Mouse (Mus musculus): ENCODE results near the gene Gga2. TPM values are rescaled to one million over a fixed set of nuclear protein-coding genes. Genes with fewer than 3 reads are reported as not detected.

Gene Gga2
- polyA plus RNA-seq (2014; fragmentation: Nextera tagmentation; extraction: Ambion mirVana): 73.2 and 76.8 TPM in 2 replicates

DNA sequence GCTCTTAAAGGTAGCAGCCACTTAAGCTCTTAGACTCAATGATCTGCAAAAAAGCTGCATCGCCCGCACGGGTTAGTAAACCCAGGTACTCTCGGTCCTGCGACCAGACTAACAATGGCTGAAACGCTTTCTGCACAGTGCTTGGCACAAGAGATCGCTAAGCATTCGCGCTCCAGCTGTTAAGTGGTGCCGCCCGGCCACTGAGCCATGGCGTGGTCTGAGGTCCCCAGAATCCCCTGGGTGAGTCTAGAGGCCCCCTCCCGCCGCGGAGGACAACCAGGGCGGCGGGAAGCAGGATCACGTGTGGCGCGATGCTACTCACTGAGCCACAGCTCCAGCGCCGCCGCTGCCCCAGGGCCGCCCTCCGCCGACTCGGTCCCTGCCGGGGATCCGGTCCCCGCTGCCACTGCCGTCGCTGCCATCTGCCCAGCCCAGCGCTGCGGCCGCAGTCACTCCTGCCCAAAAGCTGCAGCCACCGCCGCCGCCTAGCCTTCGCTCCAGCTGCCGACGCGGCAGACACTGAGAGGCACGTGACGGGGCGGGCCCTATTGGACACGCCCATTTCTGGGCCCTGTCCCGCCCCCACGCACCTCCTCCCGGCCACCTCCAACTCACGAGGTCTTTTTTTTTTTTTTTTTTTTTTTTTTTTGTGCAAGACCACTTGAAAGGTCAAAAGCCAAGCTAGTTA lies at the start of gene Gga2:
Gene Gga2 (minus strand): TSS at position 556 of the 688 bp plus-strand sequence.
- H3K4me1 ChIP-seq (ENCODE audit: insufficient read depth): peaks cover 23% of the 10 kb centered on the region
- WGBS: under 1% methylated on average over 50 of the region's 50 CpGs
- DNase-seq (peak; percentile 95), ATAC-seq (ENCODE audit: insufficient read depth) (peak; percentile 91)
- peak within 1 kb of the TSS; percentile 77 for H3K9ac ChIP-seq
- H3K27ac ChIP-seq (ENCODE audit: low read depth): peak within 1 kb of the TSS; percentile 82
- peak within 1 kb of the TSS; percentile 80 for H3K4me3 ChIP-seq (ENCODE audit: low read depth, low read length)
- H3K4me2 ChIP-seq: peak within 1 kb of the TSS; percentile 82
- no peak for TF ChIP-seq CTCF (IDR thresholded peaks at IDR 0.05; ENCODE audit: low read depth)
- H3K36me3 ChIP-seq (ENCODE audit: insufficient read depth): peaks cover 3% of the 10 kb centered on the region; the same call in 1 of the 2 replicates
- no peaks in the 10 kb centered on the region for H3K9me3 ChIP-seq (ENCODE audit: low read depth, low read length)
- no peaks in the 10 kb centered on the region for H3K27me3 ChIP-seq (ENCODE audit: insufficient read depth, low read length)

- TF ChIP-seq CTCF (IDR thresholded peaks at IDR 0.05; ENCODE audit: low read depth): no peak; the same call in 1 of the 2 replicates
- ATAC-seq (ENCODE audit: insufficient read depth) (no peak; the same call in 1 of the 2 replicates), DNase-seq (peak; percentile 52)
- Histone ChIP-seq H3K36me3 (ENCODE audit: insufficient read depth) (peaks cover 39% of the 10 kb centered on the region), H3K4me3 (ENCODE audit: low read depth, low read length) (peak overlapping the region; percentile 100), H3K27me3 (ENCODE audit: insufficient read depth, low read length) (no peaks in the 10 kb centered on the region), H3K9ac (peak overlapping the region; percentile 93), H3K27ac (ENCODE audit: low read depth) (peak overlapping the region; percentile 94), H3K4me1 (ENCODE audit: insufficient read depth) (0 out of 2 replicates have a peak, but pooled peaks cover 4% of the 10 kb centered on the region), H3K4me2 (peak overlapping the region; percentile 91), H3K9me3 (ENCODE audit: low read depth, low read length) (no peaks in the 10 kb centered on the region)
- WGBS: under 1% methylated on average over 58 of the region's 58 CpGs
Observed at GRCm38 (mm10) chr7:122067517-122068381, 46.7 kb upstream of the Gga2 start.

DNA sequence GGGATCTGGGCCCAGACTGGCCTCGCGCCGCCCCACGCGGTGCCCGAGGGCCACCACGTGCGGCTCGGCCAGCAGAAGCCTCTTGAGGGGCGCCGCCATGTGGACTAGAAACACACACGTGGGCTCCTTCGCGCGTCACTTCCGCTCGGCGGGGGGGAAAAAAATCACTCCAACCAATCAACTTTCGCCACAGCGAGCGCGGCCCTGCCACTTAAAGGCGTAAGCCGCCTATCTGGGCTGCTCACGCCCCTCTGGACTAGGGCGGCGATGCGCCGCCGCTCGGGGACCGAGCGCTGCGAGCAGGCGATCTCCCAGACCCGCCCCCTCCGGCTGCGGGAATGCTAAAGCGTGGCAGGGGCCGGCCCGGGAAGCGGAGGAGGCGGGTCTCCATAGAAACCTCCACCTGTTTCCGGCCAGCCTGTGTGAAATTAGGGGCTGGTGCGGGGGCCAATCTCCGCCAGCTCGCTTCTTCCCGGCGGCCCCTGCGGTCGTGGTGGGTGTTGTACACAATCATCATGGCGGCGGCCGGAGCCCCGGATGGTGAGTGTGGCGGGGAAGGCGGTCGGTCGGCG lies 46.0 kb upstream of the Gga2 start, which contains the start of the genes Ubfd1 and Ears2:
Gene Ubfd1 (plus strand): TSS at position 231 of the 572 bp plus-strand sequence.
Gene Ears2 (minus strand): TSS at position 319 of the 572 bp plus-strand sequence.
- Histone ChIP-seq H3K4me2 (peak within 1 kb of the TSS; percentile 91), H3K36me3 (ENCODE audit: insufficient read depth) (peaks cover 38% of the 10 kb centered on the region), H3K4me3 (ENCODE audit: low read depth, low read length) (peak within 1 kb of the TSS; percentile 100), H3K27ac (ENCODE audit: low read depth) (peak within 1 kb of the TSS; percentile 94), H3K9ac (peak within 1 kb of the TSS; percentile 93), H3K9me3 (ENCODE audit: low read depth, low read length) (no peaks in the 10 kb centered on the region), H3K4me1 (ENCODE audit: insufficient read depth) (0 out of 2 replicates have a peak, but pooled peaks cover 4% of the 10 kb centered on the region), H3K27me3 (ENCODE audit: insufficient read depth, low read length) (no peaks in the 10 kb centered on the region)
- ATAC-seq (ENCODE audit: insufficient read depth) (peak; percentile 99), DNase-seq (peak; percentile 99)
- peak; percentile 24; the same call in 1 of the 2 replicates for TF ChIP-seq CTCF (IDR thresholded peaks at IDR 0.05; ENCODE audit: low read depth)
- 0% methylated on average over 60 of the region's 60 CpGs for WGBS

GRCm38 (mm10) chr7:122066102-122066944 lies 45.3 kb upstream of the Gga2 start:
- peak overlapping the region; percentile 100 for H3K4me3 ChIP-seq (ENCODE audit: low read depth, low read length)
- TF ChIP-seq CTCF (IDR thresholded peaks at IDR 0.05; ENCODE audit: low read depth): no peak

GRCm38 (mm10) chr7:122065656-122066055 lies 44.6 kb upstream of the Gga2 start:
- H3K4me1 ChIP-seq (ENCODE audit: insufficient read depth): 0 out of 2 replicates have a peak, but pooled peaks cover 4% of the 10 kb centered on the region
- no peaks in the 10 kb centered on the region for H3K9me3 ChIP-seq (ENCODE audit: low read depth, low read length)
- 51% methylated on average over 1 of the region's 1 CpGs for whole genome bisulfite sequencing
- H3K27me3 ChIP-seq (ENCODE audit: insufficient read depth, low read length): no peaks in the 10 kb centered on the region
- H3K36me3 ChIP-seq (ENCODE audit: insufficient read depth): peaks cover 38% of the 10 kb centered on the region
- H3K4me2 ChIP-seq: peak overlapping the region; percentile 91
- TF ChIP-seq CTCF (IDR thresholded peaks at IDR 0.05; ENCODE audit: low read depth): no peak
- H3K4me3 ChIP-seq (ENCODE audit: low read depth, low read length): peak overlapping the region; percentile 100; the same call in 1 of the 2 replicates
- no peak for DNase-seq
- H3K27ac ChIP-seq (ENCODE audit: low read depth): peak overlapping the region; percentile 94; the same call in 1 of the 2 replicates
- ATAC-seq (ENCODE audit: insufficient read depth): no peak
- peak overlapping the region; percentile 93; the same call in 1 of the 2 replicates for H3K9ac ChIP-seq

More at GRCm38 (mm10) chr7:122066102-122066944, 45.3 kb upstream of the Gga2 start:
- H3K9me3 ChIP-seq (ENCODE audit: low read depth, low read length): no peaks in the 10 kb centered on the region
- WGBS: 13% methylated on average over 31 of the region's 31 CpGs
- DNase-seq: no peak
- ATAC-seq (ENCODE audit: insufficient read depth): no peak; the same call in 1 of the 2 replicates
- peak overlapping the region; percentile 94 for H3K27ac ChIP-seq (ENCODE audit: low read depth)
- peak overlapping the region; percentile 93 for H3K9ac ChIP-seq
- H3K36me3 ChIP-seq (ENCODE audit: insufficient read depth): peaks cover 37% of the 10 kb centered on the region
- H3K27me3 ChIP-seq (ENCODE audit: insufficient read depth, low read length): no peaks in the 10 kb centered on the region
- peak overlapping the region; percentile 91 for H3K4me2 ChIP-seq
- 0 out of 2 replicates have a peak, but pooled peaks cover 4% of the 10 kb centered on the region for H3K4me1 ChIP-seq (ENCODE audit: insufficient read depth)

DNA sequence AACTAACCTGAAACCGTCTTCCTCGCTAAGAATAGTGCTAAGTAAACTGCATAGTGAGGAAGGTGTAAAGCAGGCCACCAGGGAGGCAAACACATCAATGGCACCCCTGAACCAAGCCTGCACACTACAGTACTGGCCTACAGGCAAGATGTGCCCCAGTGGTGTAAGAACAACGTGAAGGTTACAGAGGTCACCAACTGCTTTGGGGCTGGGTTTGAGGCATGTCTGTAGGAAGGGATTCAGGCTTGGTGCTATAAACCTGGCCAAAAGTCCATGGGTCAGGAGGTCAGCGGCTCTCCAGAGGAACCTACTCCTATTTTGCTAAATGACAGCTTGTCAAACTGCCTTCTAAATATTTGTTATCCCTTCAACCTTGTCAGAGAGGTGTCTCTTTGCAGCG lies 35.6 kb upstream of the Gga2 start:
- H3K27me3 ChIP-seq (ENCODE audit: insufficient read depth, low read length): no peaks in the 10 kb centered on the region
- no peaks in the 10 kb centered on the region for H3K9me3 ChIP-seq (ENCODE audit: low read depth, low read length)
- no peak overlapping the region for H3K4me3 ChIP-seq (ENCODE audit: low read depth, low read length)
- no peak overlapping the region for H3K9ac ChIP-seq
- H3K36me3 ChIP-seq (ENCODE audit: insufficient read depth): peaks cover 54% of the 10 kb centered on the region
- no peak overlapping the region for H3K4me2 ChIP-seq
- no peak for TF ChIP-seq CTCF (IDR thresholded peaks at IDR 0.05; ENCODE audit: low read depth)
- ATAC-seq (ENCODE audit: insufficient read depth): no peak
- WGBS: 85% methylated on average over 5 of the region's 5 CpGs
- H3K4me1 ChIP-seq (ENCODE audit: insufficient read depth): no peaks in the 10 kb centered on the region
- no peak overlapping the region for H3K27ac ChIP-seq (ENCODE audit: low read depth)
- no peak for DNase-seq
